Mouse (Mus musculus) splenic B cell, adult 2 months (primary cell): ENCODE data around the gene Rbck1.
"Not testable (repeated sequence)": the region's sequence is repeated elsewhere in the genome, so short reads cannot be mapped to it uniquely, and the experiment has no call there.

Experiments
- DNase-seq: peaks from one replicate; pipeline ENCODE4 v3.0.0-alpha.2; 2011; ENCODE audit warnings: low read depth, low spot score
- H3K27me3 ChIP-seq: 2 replicates; pipeline ENCODE4 v1.6.1; 2012; ENCODE audit warnings: mild to moderate bottlenecking, low read length, moderate library complexity, mixed read lengths; ENCODE audit not compliant: control insufficient read depth, poor library complexity, insufficient read depth, severe bottlenecking
- H3K36me3 ChIP-seq: 2 replicates; pipeline ENCODE4 v1.6.1; 2012; ENCODE audit warnings: mild to moderate bottlenecking, low read length, moderate library complexity, mixed read lengths; ENCODE audit not compliant: control insufficient read depth, poor library complexity, insufficient read depth, severe bottlenecking

Rbck1 gene

GRCm38 (mm10) chr2:152293727-152294475 lies 38.6 kb downstream of the Rbck1 start, which contains the start of gene Tbc1d20:
Gene Tbc1d20, plus strand, starts transcription at chr2:152293828.
- no peaks in the 10 kb centered on the region for H3K36me3 ChIP-seq
- peak; percentile 96 for DNase-seq
- H3K27me3 ChIP-seq: no peaks in the 10 kb centered on the region

GRCm38 (mm10) chr2:152293179-152293726 lies 39.2 kb downstream of the Rbck1 start:
- no peak for DNase-seq
- no peaks in the 10 kb centered on the region for H3K27me3 ChIP-seq
- H3K36me3 ChIP-seq: no peaks in the 10 kb centered on the region

DNA sequence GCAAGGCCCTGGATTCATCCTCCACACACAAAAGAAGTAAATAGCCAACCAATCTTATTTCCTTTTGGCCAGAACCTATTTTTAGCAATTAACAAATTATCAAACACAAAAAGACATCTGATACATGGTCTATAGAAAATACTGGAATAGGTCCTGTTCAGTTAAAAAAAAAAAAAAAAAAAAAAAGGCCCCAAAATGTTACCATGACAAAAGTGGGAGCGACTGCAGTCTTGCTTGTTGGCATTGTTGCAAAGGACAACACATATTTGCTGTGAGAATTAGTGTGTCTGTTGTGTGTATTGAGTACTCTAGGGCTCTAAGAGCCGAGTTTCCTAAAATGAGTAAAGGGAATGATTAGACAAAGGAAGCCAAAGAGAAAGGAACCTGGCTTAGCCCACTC lies 40.0 kb downstream of the Rbck1 start:
- H3K27me3 ChIP-seq: no peaks in the 10 kb centered on the region
- DNase-seq: no peak
- H3K36me3 ChIP-seq: no peaks in the 10 kb centered on the region

DNA sequence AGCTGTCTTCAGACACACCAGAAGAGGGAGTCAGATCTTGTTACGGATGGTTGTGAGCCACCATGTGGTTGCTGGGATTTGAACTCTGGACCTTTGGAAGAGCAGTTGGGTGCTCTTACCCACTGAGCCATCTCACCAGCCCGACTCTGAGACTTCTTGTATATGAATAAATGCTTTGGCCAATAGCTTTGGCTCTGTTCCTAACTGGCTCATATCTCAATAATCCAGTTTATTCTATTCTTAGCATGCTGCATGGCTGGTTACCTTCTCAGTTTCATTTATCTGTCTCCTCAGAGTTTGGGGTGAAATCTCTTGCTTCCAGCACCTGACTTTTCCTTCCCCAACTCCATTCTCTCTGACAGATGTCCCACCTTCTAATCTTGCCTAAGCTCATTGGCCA lies 42.8 kb downstream of the Rbck1 start:
- H3K27me3 ChIP-seq, H3K36me3 ChIP-seq, DNase-seq: not testable (repeated sequence)

GRCm38 (mm10) chr2:152288046-152288445 lies 44.4 kb downstream of the Rbck1 start:
- no peak for DNase-seq
- Histone ChIP-seq H3K27me3 (no peaks in the 10 kb centered on the region), H3K36me3 (peaks cover 2% of the 10 kb centered on the region; the same call in 1 of the 2 replicates)

GRCm38 (mm10) chr2:152287560-152287959 lies 44.9 kb downstream of the Rbck1 start:
- Histone ChIP-seq H3K36me3 (peaks cover 2% of the 10 kb centered on the region; the same call in 1 of the 2 replicates), H3K27me3 (no peaks in the 10 kb centered on the region)
- DNase-seq: no peak

- DNase-seq: no peak
- Histone ChIP-seq H3K36me3 (peaks cover 12% of the 10 kb centered on the region; the same call in 1 of the 2 replicates), H3K27me3 (no peaks in the 10 kb centered on the region)
Measured at GRCm38 (mm10) chr2:152281407-152281806, 51.0 kb downstream of the Rbck1 start.

DNA sequence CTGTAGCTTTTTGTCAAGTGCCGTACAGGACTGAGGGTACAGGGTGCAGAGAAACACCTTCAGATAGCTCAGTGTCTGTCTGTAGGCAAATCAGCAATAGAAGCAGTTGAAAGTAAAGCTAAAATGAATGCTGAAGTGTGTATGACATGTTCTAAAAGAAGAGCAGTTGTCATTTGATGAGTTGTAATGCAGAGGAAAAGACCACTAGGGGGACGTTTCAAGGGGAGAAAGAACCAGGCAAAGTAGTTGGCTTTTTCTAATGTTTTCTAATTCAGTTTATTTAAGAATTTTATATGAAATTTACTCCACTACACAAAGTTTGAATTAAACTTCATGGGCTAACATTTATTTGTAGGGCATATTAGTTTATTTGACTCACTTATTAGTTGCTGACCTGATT lies 58.8 kb downstream of the Rbck1 start:
- Histone ChIP-seq H3K36me3 (peaks cover 9% of the 10 kb centered on the region), H3K27me3 (no peaks in the 10 kb centered on the region)
- peak; percentile 23 for DNase-seq
